Mouse (Mus musculus): ENCODE data around the gene Snrnp25.

Gene Snrnp25

GRCm38 (mm10) chr11:32223297-32223967 lies 18.2 kb downstream of the Snrnp25 start:
- in situ Hi-C loops (cut with MboI, MseI), result no loop called here

GRCm38 (mm10) chr11:32224468-32225139 lies 19.4 kb downstream of the Snrnp25 start:
- in situ Hi-C loops (cut with MboI, MseI), result no loop called here

GRCm38 (mm10) chr11:32225222-32226104 lies 20.2 kb downstream of the Snrnp25 start:
- in situ Hi-C loops (cut with MboI, MseI), result no loop called here

- in situ Hi-C loops (cut with MboI, MseI), result no loop called here
These were observed 21.1 kb downstream of the Snrnp25 start, which contains the start of gene Mpg for GRCm38 (mm10) chr11:32226124-32226871. Mpg (plus strand) TSS chr11:32226505.

- in situ Hi-C loops (cut with MboI, MseI), result no loop called here
These were observed 21.8 kb downstream of the Snrnp25 start for GRCm38 (mm10) chr11:32227041-32227440.

- in situ Hi-C loops (cut with MboI, MseI), result no loop called here
These were observed 22.3 kb downstream of the Snrnp25 start for GRCm38 (mm10) chr11:32227555-32227954.

- in situ Hi-C loops (cut with MboI, MseI), result no loop called here
These were observed 23.2 kb downstream of the Snrnp25 start for GRCm38 (mm10) chr11:32228292-32228845.

GRCm38 (mm10) chr11:32230220-32230619 lies 25.0 kb downstream of the Snrnp25 start:
- in situ Hi-C loops (cut with MboI, MseI), result no loop called here

GRCm38 (mm10) chr11:32231125-32231524 lies 25.9 kb downstream of the Snrnp25 start:
- in situ Hi-C loops (cut with MboI, MseI), result no loop called here

GRCm38 (mm10) chr11:32232848-32233247 lies 27.6 kb downstream of the Snrnp25 start:
- in situ Hi-C loops (cut with MboI, MseI), result no loop called here

- in situ Hi-C loops (cut with MboI, MseI), result no loop called here
These were observed 28.7 kb downstream of the Snrnp25 start for GRCm38 (mm10) chr11:32233895-32234294.

- in situ Hi-C loops (cut with MboI, MseI), result no loop called here
These were observed 29.7 kb downstream of the Snrnp25 start for GRCm38 (mm10) chr11:32234816-32235485.

- in situ Hi-C loops (cut with MboI, MseI), result no loop called here
These were observed 30.4 kb downstream of the Snrnp25 start for GRCm38 (mm10) chr11:32235646-32236045.

- in situ Hi-C loops (cut with MboI, MseI), result no loop called here
These were observed 30.9 kb downstream of the Snrnp25 start for GRCm38 (mm10) chr11:32236132-32236531.

GRCm38 (mm10) chr11:32236712-32237410 lies 31.6 kb downstream of the Snrnp25 start:
- in situ Hi-C loops (cut with MboI, MseI), result no loop called here

- in situ Hi-C loops (cut with MboI, MseI), result no loop called here
These were observed 32.2 kb downstream of the Snrnp25 start for GRCm38 (mm10) chr11:32237411-32237795.

- in situ Hi-C loops (cut with MboI, MseI), result no loop called here
These were observed 33.1 kb downstream of the Snrnp25 start for GRCm38 (mm10) chr11:32238093-32238860.

GRCm38 (mm10) chr11:32241391-32241790 lies 36.2 kb downstream of the Snrnp25 start:
- in situ Hi-C loops (cut with MboI, MseI), result no loop called here

GRCm38 (mm10) chr11:32242209-32242608 lies 37.0 kb downstream of the Snrnp25 start:
- in situ Hi-C loops (cut with MboI, MseI), result no loop called here
